Mouse (Mus musculus) heart, adult 2 months (tissue): ENCODE measurements around the gene Cep162. TPM values are rescaled to one million over a fixed set of nuclear protein-coding genes. Genes with fewer than 3 reads are reported as not detected.

Experiments used
- DNase-seq, 2 experiments: peaks; one replicate each; pipeline ENCODE4 v3.0.0; 2021
- H3K27ac ChIP-seq: fragments of 200-600 bp; 2 replicates; pipeline ENCODE4 v1.8.1; 2022
- H3K27me3 ChIP-seq: fragments of 200-500 bp; 2 replicates; pipeline ENCODE4 v1.6.1; 2012; ENCODE audit warnings: mild to moderate bottlenecking, low read length, inconsistent platforms, mixed read lengths; ENCODE audit not compliant: control insufficient read depth, insufficient read depth
- H3K36me3 ChIP-seq: fragments of 200-500 bp; 2 replicates; pipeline ENCODE4 v1.6.1; 2012; ENCODE audit warnings: low read length, inconsistent platforms; ENCODE audit not compliant: control insufficient read depth, insufficient read depth
- H3K4me1 ChIP-seq: fragments of 200-500 bp; 2 replicates; pipeline ENCODE4 v1.6.1; 2011; ENCODE audit warnings: low read length; ENCODE audit not compliant: control insufficient read depth, insufficient read depth
- H3K4me3 ChIP-seq: fragments of 200-600 bp; 2 replicates; pipeline ENCODE4 v1.8.1; 2022
- H3K79me2 ChIP-seq: fragments of 200-500 bp; replicated peaks from 2 replicates; pipeline ENCODE4 v1.6.1; 2012; ENCODE audit warnings: mild to moderate bottlenecking, inconsistent platforms, low read length, moderate library complexity, mixed read lengths; ENCODE audit not compliant: control insufficient read depth, insufficient read depth
- H3K9ac ChIP-seq: fragments of 200-500 bp; 2 replicates; pipeline ENCODE4 v1.6.1; 2012; ENCODE audit warnings: low read depth, mild to moderate bottlenecking, control low read depth, inconsistent platforms, low read length, mixed read lengths
- CTCF ChIP-seq: fragments of 200-600 bp; IDR thresholded peaks from 2 replicates; pipeline ENCODE4 v1.8.1; 2022; ENCODE audit warnings: antibody characterized with exemption, mild to moderate bottlenecking, moderate library complexity
- EP300 ChIP-seq: fragments of 200-500 bp; IDR thresholded peaks from 2 replicates; pipeline ENCODE4 v1.6.1; 2011; ENCODE audit warnings: low read depth, low read length, control low read depth; ENCODE audit not compliant: insufficient read depth
- POLR2A ChIP-seq: fragments of 200-500 bp; IDR thresholded peaks from 2 replicates; pipeline ENCODE4 v1.6.1; 2011; ENCODE audit warnings: mild to moderate bottlenecking, low read depth, low read length, control low read depth; ENCODE audit not compliant: insufficient read depth
- WGBS: fragments of 180-500 bp; shearing (Covaris S2); methylation state at CpG from one replicate; pipeline ENCODE4 v1.1.7; 2018; 5-methylcytosine and 5-hydroxymethylcytosine counted together
- intact Hi-C: fragments of 180-260 bp; cut with DNase I; formaldehyde crosslinking; loops from one replicate; pipeline ENCODE4 v1.15.1; 2025
- polyA plus RNA-seq: library from polyadenylated mRNA; depleted of rRNA; stranded (reverse); fragments of >200 nt; gene quantifications from 2 replicates; pipeline ENCODE4 v1.2.3, GENCODE M21; 2012
- total RNA-seq, 2 experiments: library from RNA; stranded (reverse); gene quantifications; 2 replicates each; pipeline ENCODE4 v1.2.3; 2021

Cep162 gene
- total and polyA plus RNA-seq, 3 experiments = 0.72 to 2.2 (median 2.1) TPM

GRCm38 (mm10) chr9:87152641-87153325 lies 102.6 kb downstream of the Cep162 start:
- Histone ChIP-seq H3K27me3 (no peaks in the 10 kb centered on the region), H3K36me3 (no peaks in the 10 kb centered on the region), H3K79me2 (no peaks in the 10 kb centered on the region), H3K4me3 (no peak overlapping the region), H3K27ac (no peak overlapping the region), H3K4me1 (no peaks in the 10 kb centered on the region), H3K9ac (no peak overlapping the region)
- DNase-seq = no peak
- WGBS = 100% methylated on average over 1 of the region's 1 CpGs
- intact Hi-C loops = no loop called here
- no peak for TF ChIP-seq EP300
- TF ChIP-seq CTCF = no peak
- TF ChIP-seq POLR2A = no peak

- TF ChIP-seq EP300 (no peak), POLR2A (no peak), CTCF (no peak)
- intact Hi-C loops = no loop called here
- H3K27ac ChIP-seq = no peak overlapping the region
- no peaks in the 10 kb centered on the region for H3K36me3 ChIP-seq
- H3K27me3 ChIP-seq = peaks cover 8% of the 10 kb centered on the region
- 73% methylated on average over 2 of the region's 2 CpGs for WGBS
- no peaks in the 10 kb centered on the region for H3K4me1 ChIP-seq
- H3K4me3 ChIP-seq = no peak overlapping the region
- H3K9ac ChIP-seq = no peak overlapping the region
- DNase-seq = no peak
- no peaks in the 10 kb centered on the region for H3K79me2 ChIP-seq
These were observed 107.4 kb downstream of the Cep162 start for GRCm38 (mm10) chr9:87147927-87148326.

- Histone ChIP-seq H3K4me1 (no peaks in the 10 kb centered on the region), H3K79me2 (no peaks in the 10 kb centered on the region), H3K36me3 (no peaks in the 10 kb centered on the region), H3K27me3 (peaks cover 8% of the 10 kb centered on the region), H3K4me3 (no peak overlapping the region), H3K9ac (no peak overlapping the region), H3K27ac (no peak overlapping the region)
- WGBS = 76% methylated on average over 4 of the region's 4 CpGs
- TF ChIP-seq EP300 (no peak), CTCF (no peak), POLR2A (no peak)
- intact Hi-C loops = no loop called here
- DNase-seq = no peak
These were observed 108.9 kb downstream of the Cep162 start for GRCm38 (mm10) chr9:87146400-87146799.

- 36% methylated on average over 11 of the region's 11 CpGs for WGBS
- H3K4me1 ChIP-seq = no peaks in the 10 kb centered on the region
These were observed 109.7 kb downstream of the Cep162 start for GRCm38 (mm10) chr9:87145671-87146070.

GRCm38 (mm10) chr9:87145180-87145579 lies 110.2 kb downstream of the Cep162 start:
- Histone ChIP-seq H3K79me2 (no peaks in the 10 kb centered on the region), H3K4me3 (no peak overlapping the region), H3K9ac (no peak overlapping the region), H3K27ac (no peak overlapping the region), H3K36me3 (no peaks in the 10 kb centered on the region), H3K4me1 (no peaks in the 10 kb centered on the region), H3K27me3 (peaks cover 8% of the 10 kb centered on the region)
- WGBS = 7% methylated on average over 15 of the region's 15 CpGs
- DNase-seq = no peak
- intact Hi-C loops = no loop called here
- TF ChIP-seq POLR2A (no peak), EP300 (no peak), CTCF (no peak)

More at GRCm38 (mm10) chr9:87145671-87146070, 109.7 kb downstream of the Cep162 start:
- no peak overlapping the region for H3K4me3 ChIP-seq
- H3K36me3 ChIP-seq = no peaks in the 10 kb centered on the region
- intact Hi-C loops = no loop called here
- TF ChIP-seq EP300 = no peak
- no peak for TF ChIP-seq CTCF
- no peak for TF ChIP-seq POLR2A
- no peak overlapping the region for H3K27ac ChIP-seq
- DNase-seq = no peak
- H3K27me3 ChIP-seq = peaks cover 8% of the 10 kb centered on the region
- no peaks in the 10 kb centered on the region for H3K79me2 ChIP-seq
- no peak overlapping the region for H3K9ac ChIP-seq

GRCm38 (mm10) chr9:87144532-87144931 lies 110.8 kb downstream of the Cep162 start:
- TF ChIP-seq EP300 = no peak
- TF ChIP-seq POLR2A = no peak
- TF ChIP-seq CTCF = no peak
- Histone ChIP-seq H3K36me3 (no peaks in the 10 kb centered on the region), H3K4me3 (peak overlapping the region; percentile 30), H3K9ac (no peak overlapping the region), H3K27ac (no peak overlapping the region), H3K79me2 (no peaks in the 10 kb centered on the region), H3K4me1 (no peaks in the 10 kb centered on the region), H3K27me3 (peaks cover 8% of the 10 kb centered on the region)
- WGBS = 2% methylated on average over 19 of the region's 19 CpGs
- DNase-seq = no peak
- intact Hi-C loops = no loop called here

- Histone ChIP-seq H3K9ac (no peak within 1 kb of the TSS), H3K36me3 (no peaks in the 10 kb centered on the region), H3K79me2 (no peaks in the 10 kb centered on the region), H3K27ac (no peak within 1 kb of the TSS), H3K4me3 (peak within 1 kb of the TSS; percentile 30), H3K4me1 (no peaks in the 10 kb centered on the region), H3K27me3 (peaks cover 8% of the 10 kb centered on the region)
- intact Hi-C loops = no loop called here
- TF ChIP-seq EP300 = no peak
- TF ChIP-seq CTCF = peak; percentile 54
- peak; percentile 36 to 49 for DNase-seq
- WGBS = 3% methylated on average over 29 of the region's 29 CpGs
These were observed 111.2 kb downstream of the Cep162 start, which contains the start of gene Mrap2 for GRCm38 (mm10) chr9:87144106-87144505. Gene Mrap2 (plus strand): TSS chr9:87144306.
